In genomic region chr4:53269251-53269842, GRCm38 (mm10) we compare ENCODE assay signal across 15 mouse cellular contexts.
A peak's percentile ranks its signal among the peaks of the same experiment; 100 is the strongest.
DNase-seq lines count a peak whose midpoint lies in the region; ATAC-seq and TF ChIP-seq lines count a peak whose summit lies in the region.
"Had no signal": no experiment of that assay in that cellular context is flagged by ENCODE, and none has a peak within 500 bp of the region (broad histone marks: within the 10 kb centered on the region; RNA-seq: fewer than 3 reads in every experiment).

No protein-coding gene starts in this region.

- peak; percentile 43; the same call in 1 of the 2 replicates for ATAC-seq in heart, embryonic 15.5 days (replicated peaks; ENCODE audit: insufficient number of reproducible peaks, insufficient read depth, low FRiP score, low read depth)
- peak; percentile 36; the same call in 1 of the 2 replicates for ATAC-seq in lung, embryonic 16.5 days (ENCODE audit: low read depth)
- ATAC-seq in embryonic facial prominence, embryonic 14.5 days (ENCODE audit: low read depth) = no peak; the same call in 1 of the 2 replicates
- ATAC-seq in stomach, postnatal 0 days (ENCODE audit: low FRiP score, low TSS enrichment) = peak; percentile 45; the same call in 1 of the 2 replicates
- ATAC-seq: forebrain, postnatal 0 days; hindbrain, embryonic 16.5 days had no signal

- no peaks in the 10 kb centered on the region for H3K36me3 ChIP-seq in heart, embryonic 15.5 days
- no peaks in the 10 kb centered on the region for H3K36me3 ChIP-seq in lung, embryonic 16.5 days (ENCODE audit: control insufficient read depth, insufficient read depth, low read length)
- H3K36me3 ChIP-seq in embryonic facial prominence, embryonic 14.5 days (ENCODE audit: control insufficient read depth, insufficient read depth, low read length) = no peaks in the 10 kb centered on the region
- no peaks in the 10 kb centered on the region for H3K36me3 ChIP-seq in stomach, postnatal 0 days (ENCODE audit: control insufficient read depth, insufficient read depth, low read length)
- H3K36me3 ChIP-seq: liver, embryonic 15.5 days had no signal

- H3K4me2 ChIP-seq in heart, embryonic 15.5 days = no peak overlapping the region
- no peak overlapping the region for H3K4me2 ChIP-seq in lung, embryonic 16.5 days (ENCODE audit: low read depth, low read length)
- H3K4me2 ChIP-seq in embryonic facial prominence, embryonic 14.5 days (ENCODE audit: low read depth, low read length) = no peak overlapping the region
- no peak overlapping the region for H3K4me2 ChIP-seq in stomach, postnatal 0 days (replicated peaks; ENCODE audit: low read depth)
- H3K4me2 ChIP-seq: liver, embryonic 15.5 days had no signal

- no peaks in the 10 kb centered on the region for H3K9me3 ChIP-seq in heart, embryonic 15.5 days (replicated peaks)
- H3K9me3 ChIP-seq in lung, embryonic 16.5 days (ENCODE audit: control insufficient read depth, low read length) = 0 out of 2 replicates have a peak, but pooled peaks cover 5% of the 10 kb centered on the region
- H3K9me3 ChIP-seq in embryonic facial prominence, embryonic 14.5 days (ENCODE audit: control insufficient read depth, low read length) = peaks cover 10% of the 10 kb centered on the region; the same call in 1 of the 2 replicates
- no peaks in the 10 kb centered on the region for H3K9me3 ChIP-seq in stomach, postnatal 0 days (ENCODE audit: control insufficient read depth, low read length)
- H3K9me3 ChIP-seq: liver, embryonic 15.5 days had no signal

- TF ChIP-seq EP300 in stomach, postnatal 0 days (optimal IDR thresholded peaks at IDR 0.05) = no peak

- no peak overlapping the region for H3K27ac ChIP-seq in heart, embryonic 15.5 days
- no peak overlapping the region; the same call in 1 of the 2 replicates for H3K27ac ChIP-seq in lung, embryonic 16.5 days (ENCODE audit: low read length)
- H3K27ac ChIP-seq in embryonic facial prominence, embryonic 14.5 days (replicated peaks; ENCODE audit: low read depth, low read length) = peak overlapping the region; percentile 13; the same call in 1 of the 2 replicates
- H3K27ac ChIP-seq in stomach, postnatal 0 days (replicated peaks) = no peak overlapping the region
- H3K27ac ChIP-seq: liver, embryonic 15.5 days had no signal

- TF ChIP-seq CTCF in stomach, postnatal 0 days (IDR thresholded peaks at IDR 0.05; ENCODE audit: low read depth) = no peak

- no peak overlapping the region for H3K4me3 ChIP-seq in heart, embryonic 15.5 days
- H3K4me3 ChIP-seq in lung, embryonic 16.5 days (ENCODE audit: low read length) = no peak overlapping the region
- H3K4me3 ChIP-seq in embryonic facial prominence, embryonic 14.5 days (ENCODE audit: low read depth, low read length) = no peak overlapping the region
- no peak overlapping the region for H3K4me3 ChIP-seq in stomach, postnatal 0 days (ENCODE audit: low read depth, low read length)
- H3K4me3 ChIP-seq: liver, embryonic 15.5 days; megakaryocyte, embryonic 14.5 days had no signal

- H3K9ac ChIP-seq in heart, embryonic 15.5 days = no peak overlapping the region
- H3K9ac ChIP-seq in lung, embryonic 16.5 days (ENCODE audit: low read length) = no peak overlapping the region
- H3K9ac ChIP-seq in embryonic facial prominence, embryonic 14.5 days (ENCODE audit: low read depth, low read length) = no peak overlapping the region
- H3K9ac ChIP-seq in stomach, postnatal 0 days (ENCODE audit: low read length) = no peak overlapping the region
- H3K9ac ChIP-seq: forebrain, postnatal 0 days; liver, embryonic 15.5 days had no signal

- WGBS in heart, embryonic 15.5 days = 88% methylated on average over 5 of the region's 5 CpGs
- WGBS in lung, embryonic 16.5 days = 91% methylated on average over 5 of the region's 5 CpGs
- 91% methylated on average over 5 of the region's 5 CpGs for WGBS in embryonic facial prominence, embryonic 14.5 days
- 92% methylated on average over 5 of the region's 5 CpGs for WGBS in stomach, postnatal 0 days

- peaks cover 14% of the 10 kb centered on the region for H3K4me1 ChIP-seq in heart, embryonic 15.5 days (replicated peaks)
- H3K4me1 ChIP-seq in lung, embryonic 16.5 days (replicated peaks; ENCODE audit: control insufficient read depth, insufficient read depth, low read length) = peaks cover 3% of the 10 kb centered on the region
- H3K4me1 ChIP-seq in embryonic facial prominence, embryonic 14.5 days (ENCODE audit: control insufficient read depth, insufficient read depth, low read length) = peaks cover 12% of the 10 kb centered on the region; the same call in 1 of the 2 replicates
- H3K4me1 ChIP-seq in stomach, postnatal 0 days (replicated peaks; ENCODE audit: control insufficient read depth, insufficient read depth) = no peaks in the 10 kb centered on the region
- H3K4me1 ChIP-seq: liver, embryonic 15.5 days; megakaryocyte, embryonic 14.5 days had no signal

- H3K27me3 ChIP-seq in heart, embryonic 15.5 days = no peaks in the 10 kb centered on the region
- H3K27me3 ChIP-seq in lung, embryonic 16.5 days (ENCODE audit: control insufficient read depth, insufficient read depth, low read depth, low read length) = no peaks in the 10 kb centered on the region
- H3K27me3 ChIP-seq in embryonic facial prominence, embryonic 14.5 days (replicated peaks; ENCODE audit: control insufficient read depth, insufficient read depth, low read length) = no peaks in the 10 kb centered on the region
- H3K27me3 ChIP-seq in stomach, postnatal 0 days (ENCODE audit: control insufficient read depth, insufficient read depth, low read length) = no peaks in the 10 kb centered on the region
- H3K27me3 ChIP-seq: liver, embryonic 15.5 days; megakaryocyte, embryonic 14.5 days had no signal

- no peak for DNase-seq in heart, postnatal 4 days
- no peak for DNase-seq in lung, postnatal 10 days
- no peak for DNase-seq in embryonic facial prominence, embryonic 14.5 days (ENCODE audit: low spot score)
- no peak for DNase-seq in stomach, postnatal 0 days (ENCODE audit: low spot score)
- no peak for DNase-seq in frontal cortex, adult 2 months (ENCODE audit: extremely low spot score in 1 of 2, low spot score in 1 of 2)
- DNase-seq: adrenal gland, adult 2 months; cerebellum, adult 18-20 months; forebrain, postnatal 0 days; kidney, adult 2 months; thymus, postnatal 36 days had no signal
